Mouse (Mus musculus) heart, embryonic 14.5 days (tissue): ENCODE measurements around the gene Glis3. TPM values are rescaled to one million over a fixed set of nuclear protein-coding genes. Genes with fewer than 3 reads are reported as not detected.

ENCODE experiments used
- ATAC-seq: fragments of 200-750 bp; cut with Nextera tagmentation; 2 replicates; pipeline ENCODE4 v1.8.0; 2017; ENCODE audit warnings: low read depth, moderate TSS enrichment; ENCODE audit not compliant: insufficient number of reproducible peaks, insufficient read depth, low FRiP score
- H3K27ac ChIP-seq, 2 experiments: fragments of 200-500 bp in 1 of 2; fragments of 300-500 bp in 1 of 2; sonication (generic) in 1 of 2; replicated peaks in 1 of 2; 2 replicates each; pipeline ENCODE4 v1.5.1; 2012 to 2014; ENCODE audit warnings: low read depth in 2 of 2, low read length in 2 of 2, control low read depth in 1 of 2, mild to moderate bottlenecking in 1 of 2, mixed read lengths in 1 of 2; ENCODE audit not compliant: control insufficient read depth in 1 of 2, insufficient read depth in 1 of 2
- H3K27me3 ChIP-seq: fragments of 300-500 bp; sonication (generic); 2 replicates; pipeline ENCODE4 v1.6.1; 2014; ENCODE audit warnings: mild to moderate bottlenecking, low read length, control low read depth; ENCODE audit not compliant: control insufficient read depth, insufficient read depth
- H3K36me3 ChIP-seq: fragments of 300-500 bp; sonication (generic); 2 replicates; pipeline ENCODE4 v1.6.1; 2014; ENCODE audit warnings: mild to moderate bottlenecking, control low read depth, low read length, mixed read lengths; ENCODE audit not compliant: control insufficient read depth, insufficient read depth
- H3K4me1 ChIP-seq, 2 experiments: fragments of 200-500 bp in 1 of 2; fragments of 300-500 bp in 1 of 2; sonication (generic) in 1 of 2; 2 replicates each; pipeline ENCODE4 v1.6.1; 2012 to 2014; ENCODE audit warnings: low read length in 2 of 2, control low read depth in 1 of 2, mixed read lengths in 1 of 2; ENCODE audit not compliant: control insufficient read depth in 2 of 2, insufficient read depth in 2 of 2
- H3K4me2 ChIP-seq: fragments of 300-500 bp; sonication (generic); 2 replicates; pipeline ENCODE4 v1.6.1; 2014; ENCODE audit warnings: mild to moderate bottlenecking, low read length
- H3K4me3 ChIP-seq, 2 experiments: fragments of 200-500 bp in 1 of 2; fragments of 300-500 bp in 1 of 2; sonication (generic) in 1 of 2; 2 replicates each; pipeline ENCODE4 v1.5.1; 2012 to 2014; ENCODE audit warnings: low read length in 2 of 2, mild to moderate bottlenecking in 2 of 2, control low read depth in 1 of 2, low read depth in 1 of 2, moderate library complexity in 1 of 2; ENCODE audit not compliant: control insufficient read depth in 1 of 2, insufficient read depth in 1 of 2
- H3K9ac ChIP-seq: fragments of 300-500 bp; sonication (generic); 2 replicates; pipeline ENCODE4 v1.6.1; 2014; ENCODE audit warnings: mild to moderate bottlenecking, low read length
- H3K9me3 ChIP-seq: fragments of 300-500 bp; sonication (generic); 2 replicates; pipeline ENCODE4 v1.6.1; 2016; ENCODE audit warnings: low read length, control low read depth; ENCODE audit not compliant: control insufficient read depth
- WGBS: fragments of 180-500 bp; shearing (Covaris S2); extraction: QIAGEN DNeasy Blood & Tissue Kit; methylation state at CpG from one replicate; pipeline ENCODE4 v1.1.7; 2014; 5-methylcytosine and 5-hydroxymethylcytosine counted together
- polyA plus RNA-seq: library from polyadenylated mRNA; unstranded; fragments of >200 nt; fragmentation: Nextera tagmentation; extraction: Ambion mirVana; gene quantifications from 2 replicates; pipeline ENCODE4 v1.2.1, GENCODE M21; 2014

Gene Glis3
- polyA plus RNA-seq, 1 experiment from 2014 or later: 1.6 TPM

- no peaks in the 10 kb centered on the region for H3K4me1 ChIP-seq
- no peaks in the 10 kb centered on the region for H3K36me3 ChIP-seq
- no peaks in the 10 kb centered on the region for H3K27me3 ChIP-seq
- H3K27ac ChIP-seq: no peak overlapping the region
- H3K4me2 ChIP-seq: no peak overlapping the region
- H3K9me3 ChIP-seq: no peaks in the 10 kb centered on the region
- no peak overlapping the region for H3K4me3 ChIP-seq
- 45% methylated on average over 6 of the region's 6 CpGs for WGBS
- no peak overlapping the region for H3K9ac ChIP-seq
- ATAC-seq: no peak
These were observed 276.9 kb downstream of the Glis3 start for GRCm38 (mm10) chr19:28402956-28403355.

- no peak overlapping the region for H3K4me3 ChIP-seq
- no peak overlapping the region for H3K27ac ChIP-seq
- no peak overlapping the region for H3K9ac ChIP-seq
- H3K9me3 ChIP-seq: no peaks in the 10 kb centered on the region
- WGBS: 100% methylated on average over 1 of the region's 1 CpGs
- H3K4me2 ChIP-seq: no peak overlapping the region
- H3K36me3 ChIP-seq: no peaks in the 10 kb centered on the region
- no peaks in the 10 kb centered on the region for H3K27me3 ChIP-seq
- H3K4me1 ChIP-seq: 0 out of 4 replicates have a peak, but pooled peaks cover 0 to 6% of the 10 kb centered on the region in 2 experiments
- ATAC-seq: no peak
These were observed 284.4 kb downstream of the Glis3 start for GRCm38 (mm10) chr19:28395584-28395861.

GRCm38 (mm10) chr19:28394826-28395583 is 284.9 kb downstream of the Glis3 start:
- Histone ChIP-seq H3K4me3 (no peak overlapping the region), H3K27ac (no peak overlapping the region)
- no peak for ATAC-seq

DNA sequence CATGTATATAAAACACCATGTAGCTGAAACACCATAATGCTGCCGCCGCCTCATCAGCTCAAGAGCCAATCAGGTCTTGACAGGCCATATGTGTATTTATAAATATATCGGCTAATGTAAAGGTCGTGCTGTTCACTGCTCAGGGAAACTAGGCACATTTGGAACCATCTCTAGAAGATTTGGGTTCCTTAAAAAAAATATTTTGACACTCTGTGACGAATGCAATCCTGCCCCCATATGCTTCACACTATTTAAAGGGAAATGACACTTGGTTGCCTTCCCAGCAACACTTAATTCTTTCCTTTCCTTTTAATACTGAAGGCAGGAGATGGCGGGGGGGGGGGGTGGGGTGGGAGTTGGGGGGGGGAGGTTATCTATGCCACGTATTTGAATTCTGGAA is 286.1 kb downstream of the Glis3 start:
- H3K36me3 ChIP-seq: no peaks in the 10 kb centered on the region
- ATAC-seq: no peak

More at GRCm38 (mm10) chr19:28394826-28395583, 284.9 kb downstream of the Glis3 start:
- H3K36me3 ChIP-seq: no peaks in the 10 kb centered on the region
- peak overlapping the region; percentile 25; the same call in 1 of the 2 replicates for H3K9ac ChIP-seq
- H3K4me2 ChIP-seq: peak overlapping the region; percentile 21; the same call in 1 of the 2 replicates
- H3K4me1 ChIP-seq: 0 out of 4 replicates have a peak, but pooled peaks cover 0 to 6% of the 10 kb centered on the region in 2 experiments
- H3K9me3 ChIP-seq: no peaks in the 10 kb centered on the region
- 53% methylated on average over 12 of the region's 12 CpGs for WGBS
- H3K27me3 ChIP-seq: no peaks in the 10 kb centered on the region

GRCm38 (mm10) chr19:28392838-28393237 is 287.0 kb downstream of the Glis3 start:
- Histone ChIP-seq H3K9ac (no peak overlapping the region), H3K4me2 (no peak overlapping the region), H3K9me3 (no peaks in the 10 kb centered on the region), H3K4me3 (no peak overlapping the region), H3K4me1 (0 out of 4 replicates have a peak, but pooled peaks cover 0 to 6% of the 10 kb centered on the region in 2 experiments), H3K27me3 (no peaks in the 10 kb centered on the region), H3K27ac (no peak overlapping the region), H3K36me3 (no peaks in the 10 kb centered on the region)
- WGBS: 83% methylated on average over 3 of the region's 3 CpGs
- ATAC-seq: no peak

More for the DNA sequence above, 286.1 kb downstream of the Glis3 start:
- WGBS: 85% methylated on average over 7 of the region's 7 CpGs
- Histone ChIP-seq H3K9me3 (no peaks in the 10 kb centered on the region), H3K4me3 (no peak overlapping the region), H3K4me1 (0 out of 4 replicates have a peak, but pooled peaks cover 0 to 6% of the 10 kb centered on the region in 2 experiments), H3K27ac (no peak overlapping the region), H3K9ac (no peak overlapping the region), H3K4me2 (no peak overlapping the region), H3K27me3 (no peaks in the 10 kb centered on the region)

DNA sequence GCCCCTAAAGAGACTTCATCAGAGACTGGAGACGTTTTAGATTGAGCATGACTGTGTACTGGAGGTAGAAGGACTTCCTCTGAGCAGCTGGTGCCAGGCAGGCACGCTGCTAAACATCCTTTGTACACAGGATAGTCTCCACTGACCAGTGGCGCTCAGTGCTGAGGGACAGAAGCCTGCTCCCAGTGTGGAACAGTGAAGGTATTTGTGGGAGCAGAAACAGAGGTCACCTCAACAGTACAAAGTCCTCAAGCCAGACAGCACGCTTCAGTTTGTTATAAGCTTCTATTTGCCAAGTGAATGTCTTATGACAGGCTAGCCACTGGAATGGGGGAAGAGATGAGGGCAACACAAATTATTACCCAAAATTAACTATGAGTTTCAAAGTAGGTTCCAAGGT is 289.0 kb downstream of the Glis3 start:
- no peak overlapping the region for H3K27ac ChIP-seq
- ATAC-seq: no peak
- H3K4me1 ChIP-seq: 0 out of 4 replicates have a peak, but pooled peaks cover 0 to 6% of the 10 kb centered on the region in 2 experiments
- no peak overlapping the region for H3K9ac ChIP-seq
- no peak overlapping the region for H3K4me2 ChIP-seq
- no peaks in the 10 kb centered on the region for H3K9me3 ChIP-seq
- H3K36me3 ChIP-seq: no peaks in the 10 kb centered on the region
- 71% methylated on average over 4 of the region's 4 CpGs for WGBS
- H3K4me3 ChIP-seq: no peak overlapping the region
- H3K27me3 ChIP-seq: no peaks in the 10 kb centered on the region

DNA sequence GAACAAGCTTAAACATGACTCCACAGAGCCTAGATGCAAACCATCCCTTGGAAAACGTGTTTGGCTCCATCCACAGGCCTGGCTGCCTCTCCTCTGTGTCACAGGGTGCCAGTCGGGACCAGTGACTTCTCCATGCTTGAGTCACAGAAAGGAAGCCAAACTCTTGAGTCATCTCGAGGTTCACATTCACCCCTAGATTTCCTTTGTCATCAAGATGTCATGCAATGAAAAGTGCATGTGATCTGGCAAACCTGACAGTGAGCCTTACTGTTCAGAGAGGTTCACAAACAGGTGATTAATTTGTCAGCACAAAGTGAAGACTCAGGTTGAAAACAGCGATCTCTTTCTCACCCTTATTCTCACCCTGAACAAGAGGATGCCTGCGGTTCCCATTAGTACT is 290.7 kb downstream of the Glis3 start:
- ATAC-seq: no peak
- Histone ChIP-seq H3K4me1 (no peaks in the 10 kb centered on the region), H3K9me3 (no peaks in the 10 kb centered on the region)

DNA sequence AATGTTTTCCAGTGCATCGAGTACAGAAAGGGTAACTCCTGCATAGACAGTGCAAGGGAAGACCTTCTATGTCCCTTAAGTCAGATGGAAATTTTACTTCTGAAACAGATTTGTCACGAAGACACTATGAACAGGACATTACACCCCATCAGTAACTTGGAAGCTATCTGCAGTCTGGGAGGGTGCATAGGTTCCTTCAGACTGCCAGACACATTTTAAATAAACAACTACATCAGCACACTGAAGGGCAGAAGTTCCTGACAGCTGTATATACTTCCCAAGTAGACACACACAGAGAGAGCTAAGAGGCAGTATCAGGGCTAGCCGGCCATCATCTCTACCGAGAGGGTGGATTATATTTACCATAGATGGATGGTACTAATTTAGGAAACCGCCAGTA is 296.5 kb downstream of the Glis3 start:
- Histone ChIP-seq H3K4me1 (no peaks in the 10 kb centered on the region), H3K36me3 (no peaks in the 10 kb centered on the region), H3K4me3 (no peak overlapping the region), H3K9me3 (no peaks in the 10 kb centered on the region), H3K9ac (no peak overlapping the region), H3K27me3 (no peaks in the 10 kb centered on the region), H3K4me2 (no peak overlapping the region), H3K27ac (no peak overlapping the region)
- 77% methylated on average over 5 of the region's 5 CpGs for WGBS
- no peak for ATAC-seq

More for the DNA sequence above, 290.7 kb downstream of the Glis3 start:
- Histone ChIP-seq H3K36me3 (no peaks in the 10 kb centered on the region), H3K27ac (no peak overlapping the region), H3K4me3 (no peak overlapping the region), H3K27me3 (no peaks in the 10 kb centered on the region), H3K9ac (no peak overlapping the region), H3K4me2 (no peak overlapping the region)
- WGBS: 67% methylated on average over 5 of the region's 5 CpGs
